Mouse (Mus musculus): ENCODE results near the gene Gjb6. TPM values are rescaled to one million over a fixed set of nuclear protein-coding genes. Genes with fewer than 3 reads are reported as not detected.

Gene Gjb6
- polyA plus RNA-seq, 1 experiment from 2014 or later: 0.14 TPM

- WGBS: 79% methylated on average over 7 of the region's 7 CpGs
Observed at GRCm38 (mm10) chr14:57089107-57089506, 44.3 kb downstream of the Gjb6 start.

GRCm38 (mm10) chr14:57084180-57084668 lies 49.2 kb downstream of the Gjb6 start:
- no peak overlapping the region for H3K9ac ChIP-seq
- no peaks in the 10 kb centered on the region for H3K9me3 ChIP-seq (replicated peaks)
- H3K27ac ChIP-seq (ENCODE audit: poor library complexity, severe bottlenecking): peak overlapping the region; percentile 29; the same call in 1 of the 2 replicates
- no peaks in the 10 kb centered on the region for H3K36me3 ChIP-seq
- no peaks in the 10 kb centered on the region for H3K27me3 ChIP-seq (replicated peaks)
- no peak overlapping the region for H3K4me3 ChIP-seq
- 42% methylated on average over 11 of the region's 11 CpGs for WGBS
- 0 out of 2 replicates have a peak, but pooled peaks have one; percentile 53 for ATAC-seq (ENCODE audit: insufficient number of reproducible peaks, low FRiP score)
- peaks cover 18% of the 10 kb centered on the region for H3K4me1 ChIP-seq (replicated peaks)
- 0 out of 2 replicates have a peak overlapping the region, but pooled peaks have one; percentile 6 for H3K4me2 ChIP-seq

More at GRCm38 (mm10) chr14:57089107-57089506, 44.3 kb downstream of the Gjb6 start:
- no peak overlapping the region for H3K9ac ChIP-seq
- H3K27ac ChIP-seq (ENCODE audit: poor library complexity, severe bottlenecking): no peak overlapping the region
- no peak overlapping the region for H3K4me3 ChIP-seq
- H3K27me3 ChIP-seq (replicated peaks): no peaks in the 10 kb centered on the region
- no peak overlapping the region for H3K4me2 ChIP-seq
- peaks cover 11% of the 10 kb centered on the region; the same call in 1 of the 2 replicates for H3K4me1 ChIP-seq (replicated peaks)
- ATAC-seq (ENCODE audit: insufficient number of reproducible peaks, low FRiP score): no peak
- no peaks in the 10 kb centered on the region for H3K36me3 ChIP-seq
- no peaks in the 10 kb centered on the region for H3K9me3 ChIP-seq (replicated peaks)

GRCm38 (mm10) chr14:57082863-57083262 lies 50.5 kb downstream of the Gjb6 start:
- H3K4me3 ChIP-seq: no peak overlapping the region
- WGBS: 89% methylated on average over 1 of the region's 1 CpGs
- 0 out of 2 replicates have a peak, but pooled peaks cover 6% of the 10 kb centered on the region for H3K9me3 ChIP-seq (replicated peaks)
- no peak overlapping the region for H3K27ac ChIP-seq (ENCODE audit: poor library complexity, severe bottlenecking)
- H3K9ac ChIP-seq: no peak overlapping the region
- no peaks in the 10 kb centered on the region for H3K36me3 ChIP-seq
- H3K4me1 ChIP-seq (replicated peaks): peaks cover 18% of the 10 kb centered on the region
- ATAC-seq (ENCODE audit: insufficient number of reproducible peaks, low FRiP score): no peak
- H3K4me2 ChIP-seq: no peak overlapping the region
- H3K27me3 ChIP-seq (replicated peaks): no peaks in the 10 kb centered on the region

DNA sequence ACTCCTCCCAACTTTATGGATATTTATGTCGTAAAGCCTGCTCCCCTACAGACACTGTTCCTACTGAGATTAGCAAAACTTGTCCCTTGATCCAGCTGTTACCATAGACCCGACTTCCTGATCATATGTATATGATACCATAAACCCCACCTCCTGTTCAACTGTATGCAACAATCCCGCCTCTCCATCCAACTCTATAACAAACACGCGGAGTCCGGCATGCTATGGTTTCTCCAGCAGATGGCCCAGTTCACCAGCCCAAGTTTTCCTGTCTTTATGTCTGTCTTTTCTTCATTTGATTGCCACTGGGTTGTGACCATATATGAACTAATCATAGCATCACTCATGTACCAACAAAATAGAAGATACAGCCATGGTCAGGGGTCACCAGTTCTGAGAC lies 57.9 kb downstream of the Gjb6 start:
- Histone ChIP-seq H3K4me1 (replicated peaks) (no peaks in the 10 kb centered on the region), H3K4me2 (no peak overlapping the region), H3K27ac (ENCODE audit: poor library complexity, severe bottlenecking) (no peak overlapping the region), H3K4me3 (no peak overlapping the region), H3K9ac (no peak overlapping the region), H3K27me3 (replicated peaks) (no peaks in the 10 kb centered on the region), H3K9me3 (replicated peaks) (0 out of 2 replicates have a peak, but pooled peaks cover 6% of the 10 kb centered on the region), H3K36me3 (no peaks in the 10 kb centered on the region)
- no peak for ATAC-seq (ENCODE audit: insufficient number of reproducible peaks, low FRiP score)
- 77% methylated on average over 6 of the region's 6 CpGs for WGBS

Other genes starting within 250 kb of the Gjb6 start
- 38.9 and 46.2 TPM in 2 replicates for gene Zmym2, start 247.0 kb downstream of the Gjb6 start, polyA plus RNA-seq (2016; fragmentation: Nextera tagmentation; extraction: Ambion mirVana)
- 13.3 and 15.3 TPM in 2 replicates for gene Gja3, start 75.5 kb downstream of the Gjb6 start, polyA plus RNA-seq (2016; fragmentation: Nextera tagmentation; extraction: Ambion mirVana)
- gene Gjb2, start 28.9 kb downstream of the Gjb6 start, polyA plus RNA-seq (2016; fragmentation: Nextera tagmentation; extraction: Ambion mirVana): 0.63 and 0.77 TPM in 2 replicates
- gene Gm4491, start 17.7 kb downstream of the Gjb6 start, polyA plus RNA-seq (2016; fragmentation: Nextera tagmentation; extraction: Ambion mirVana): not detected in 2 replicates